Mouse (Mus musculus) hindlimb bud, embryonic 11.5 days (tissue): ENCODE data around the gene Tmem169.
A peak's percentile ranks its signal among the peaks of the same experiment; 100 is the strongest.

Source experiments
- DNase-seq: peaks from one replicate; pipeline ENCODE4 v3.0.0-alpha.2; 2012; ENCODE audit warnings: low read depth, low spot score; ENCODE audit errors: extremely low spot score

The Tmem169 gene

GRCm38 (mm10) chr1:72284539-72284938, 370 bp downstream of the Tmem169 start:
- DNase-seq, result peak; percentile 28

- DNase-seq, result no peak
These were observed 2.7 kb downstream of the Tmem169 start for GRCm38 (mm10) chr1:72286904-72287303.

GRCm38 (mm10) chr1:72287893-72288292, 3.7 kb downstream of the Tmem169 start:
- DNase-seq, result no peak

GRCm38 (mm10) chr1:72288527-72289150, 4.5 kb downstream of the Tmem169 start:
- no peak for DNase-seq

- no peak for DNase-seq
These were observed 6.7 kb downstream of the Tmem169 start for GRCm38 (mm10) chr1:72290896-72291295.

DNA sequence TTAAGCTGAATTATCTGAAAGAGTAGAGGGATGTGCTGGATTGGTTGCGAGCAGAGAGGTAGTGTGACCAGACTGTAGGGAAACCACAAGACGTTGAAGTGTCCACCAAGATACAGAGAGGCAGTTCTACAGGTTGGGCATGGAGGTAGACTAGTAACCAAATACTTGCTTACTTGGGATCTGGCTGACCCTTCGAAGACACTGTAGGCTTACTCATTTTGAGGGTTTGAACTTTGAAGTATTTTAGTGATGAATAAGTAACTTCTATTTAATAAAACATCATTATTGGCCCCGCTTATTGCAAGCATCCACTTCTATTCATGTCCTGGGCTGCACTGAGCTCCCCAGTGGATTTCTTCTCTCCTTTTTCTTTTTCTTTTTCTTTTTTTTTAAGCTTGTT, 7.3 kb downstream of the Tmem169 start:
- no peak for DNase-seq

DNA sequence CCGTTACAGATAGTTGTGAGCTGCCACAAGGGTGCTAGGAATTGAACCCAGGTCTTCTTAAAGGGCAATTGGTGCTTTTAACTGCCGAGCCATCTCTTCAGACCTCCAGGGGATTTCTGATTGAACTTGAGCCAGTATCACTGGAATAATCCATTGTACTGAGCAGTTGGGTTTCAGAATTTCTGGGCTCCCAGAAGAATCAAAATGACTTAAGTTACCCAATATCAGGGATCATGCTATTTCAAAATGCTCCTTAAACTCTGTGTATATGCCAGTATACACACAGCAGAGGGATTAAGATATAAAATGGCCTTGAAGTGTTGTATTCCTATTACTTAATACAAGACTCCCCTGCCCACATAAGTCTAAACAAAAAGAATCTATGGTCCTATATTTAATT, 7.8 kb downstream of the Tmem169 start:
- no peak for DNase-seq

DNA sequence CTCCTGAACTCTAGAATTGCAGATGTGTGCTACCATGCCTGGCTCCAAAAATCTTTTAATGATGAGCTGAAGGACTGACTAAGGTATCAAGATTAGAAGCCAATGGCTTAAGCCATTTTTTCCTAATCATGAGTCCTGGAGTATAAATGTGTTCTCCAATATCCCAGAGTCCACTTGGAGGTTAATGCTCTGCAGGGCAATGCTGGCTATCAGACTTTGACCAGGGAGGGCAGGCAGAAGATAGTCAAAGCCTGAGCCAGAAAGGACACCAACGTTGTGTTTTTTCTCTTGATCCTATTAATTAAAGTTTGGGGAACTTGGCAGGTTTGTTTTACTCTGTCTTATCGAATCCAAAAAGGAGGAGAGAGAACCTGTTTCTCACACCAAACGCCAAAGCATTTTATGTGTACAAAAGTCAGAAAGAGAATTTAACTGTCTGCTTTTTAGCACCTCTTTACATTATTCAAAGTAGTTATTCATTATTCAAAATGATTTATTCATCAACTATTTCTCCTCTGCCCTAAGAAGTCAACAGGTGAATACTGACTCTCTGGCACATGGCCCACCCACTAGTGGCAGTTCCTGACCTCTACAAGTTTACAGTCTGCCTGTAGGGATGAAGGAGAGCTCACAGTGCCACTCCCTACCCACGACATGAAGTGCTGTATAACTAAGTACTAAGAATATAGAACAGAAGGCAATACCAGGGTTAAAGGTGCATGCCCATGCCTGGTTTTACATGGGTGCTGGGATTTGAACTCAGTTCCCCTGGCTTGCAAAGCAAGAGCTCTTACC, 9.9 kb downstream of the Tmem169 start:
- DNase-seq, result no peak

DNA sequence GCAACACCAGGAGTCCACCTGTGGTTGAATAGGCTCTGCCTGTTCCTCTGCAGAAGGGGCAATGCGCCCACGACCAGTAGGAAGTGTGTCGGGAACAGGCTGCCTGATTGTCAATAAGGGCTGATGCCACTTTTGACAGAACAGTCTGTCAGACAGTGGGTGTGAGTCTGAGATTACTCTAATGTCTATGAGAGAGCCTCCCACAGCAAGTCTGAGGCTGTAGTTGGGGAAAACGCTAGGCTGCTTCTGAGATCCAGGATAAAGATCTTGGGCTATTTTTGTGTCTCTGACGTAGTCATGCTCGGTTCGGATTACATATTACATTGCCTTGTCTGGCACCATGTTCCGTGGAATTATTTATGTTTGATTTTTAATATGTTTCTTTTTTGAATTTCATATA, 11.6 kb downstream of the Tmem169 start:
- DNase-seq, result no peak

- no peak for DNase-seq
These were observed 17.7 kb downstream of the Tmem169 start for GRCm38 (mm10) chr1:72301845-72302244.

GRCm38 (mm10) chr1:72306241-72306640, 22.1 kb downstream of the Tmem169 start:
- DNase-seq, result no peak

GRCm38 (mm10) chr1:72306679-72307181, 22.6 kb downstream of the Tmem169 start:
- peak; percentile 26 for DNase-seq

DNA sequence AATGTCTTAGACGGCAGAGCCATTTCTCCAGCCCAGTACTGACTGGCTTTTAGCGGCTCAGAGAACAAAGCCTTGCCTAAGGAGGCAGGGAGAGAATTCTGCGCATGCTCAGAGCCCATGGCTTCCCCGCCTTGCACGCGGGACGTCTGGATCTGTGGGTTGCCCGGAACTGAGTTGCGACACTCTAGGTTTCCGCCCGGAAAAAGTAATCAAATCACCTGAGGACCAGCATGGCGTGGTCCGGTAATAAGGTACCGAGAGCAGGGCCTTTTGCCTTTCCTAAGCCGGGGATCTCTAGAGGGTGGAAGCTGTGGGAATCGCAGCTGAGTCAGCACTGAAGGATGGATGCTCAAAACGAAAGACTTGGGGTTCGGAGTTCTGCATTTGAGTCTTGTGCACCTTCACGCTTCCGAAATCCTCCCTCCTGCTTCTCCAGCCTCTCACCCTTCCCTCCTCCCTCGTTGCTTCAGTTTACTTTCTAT, 23.2 kb downstream of the Tmem169 start, which contains the start of gene Xrcc5:
Xrcc5 (plus strand) TSS at position 105 of the 482 bp plus-strand sequence.
- DNase-seq, result peak; percentile 96

- no peak for DNase-seq
These were observed 24.8 kb downstream of the Tmem169 start for GRCm38 (mm10) chr1:72308919-72309318.

GRCm38 (mm10) chr1:72309744-72310424, 25.7 kb downstream of the Tmem169 start:
- DNase-seq, result peak; percentile 69

GRCm38 (mm10) chr1:72312701-72313398, 28.7 kb downstream of the Tmem169 start:
- no peak for DNase-seq

GRCm38 (mm10) chr1:72313399-72314039, 29.4 kb downstream of the Tmem169 start:
- DNase-seq, result peak; percentile 57

GRCm38 (mm10) chr1:72315447-72315846, 31.3 kb downstream of the Tmem169 start:
- no peak for DNase-seq

GRCm38 (mm10) chr1:72316409-72316808, 32.2 kb downstream of the Tmem169 start:
- no peak for DNase-seq

DNA sequence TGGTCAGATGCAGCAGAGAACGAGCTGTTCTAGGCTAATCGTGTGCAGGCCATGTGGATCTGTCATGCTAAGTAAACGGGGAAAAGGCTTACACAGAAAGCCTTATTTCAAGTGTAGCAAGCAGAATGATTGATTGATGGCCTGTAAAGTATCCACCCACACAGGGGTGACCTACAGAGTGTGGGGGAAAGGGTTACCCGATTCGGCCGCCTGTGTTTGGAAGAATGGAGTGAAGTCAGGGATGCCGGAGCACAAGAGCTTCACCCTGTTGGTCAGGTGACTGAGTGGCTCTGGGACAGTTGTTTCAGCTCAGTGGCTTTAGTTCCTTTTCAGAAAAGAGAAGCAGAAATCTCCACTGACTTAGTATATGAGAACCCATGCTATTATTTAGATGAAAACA, 32.7 kb downstream of the Tmem169 start:
- DNase-seq, result no peak
